Mouse (Mus musculus) bone marrow macrophage, adult 2 months (primary cell): Measurements from ENCODE around the gene Sstr3.

Experiments used
- CTCF ChIP-seq: IDR thresholded peaks from 2 replicates; pipeline ENCODE4 v1.5.1; 2012; ENCODE audit warnings: low read depth, mild to moderate bottlenecking, low read length, moderate library complexity
- POLR2A ChIP-seq: IDR thresholded peaks from 2 replicates; pipeline ENCODE4 v1.6.1; 2012; ENCODE audit warnings: mild to moderate bottlenecking, low read depth, low read length, borderline replicate concordance

- no peak for TF ChIP-seq CTCF
- TF ChIP-seq POLR2A: no peak
Measured at GRCm38 (mm10) chr15:78541036-78541435, 3.4 kb downstream of the Sstr3 start.
